Mouse (Mus musculus): Measurements from ENCODE around the gene Surf1. TPM values are rescaled to one million over a fixed set of nuclear protein-coding genes. Genes with fewer than 3 reads are reported as not detected.
"Not testable (repeated sequence)": the region's sequence is repeated elsewhere in the genome, so short reads cannot be mapped to it uniquely, and the experiment has no call there.

The Surf1 gene
- total and polyA plus RNA-seq, 3 experiments = 52.1 to 74.8 TPM; not detected in 1

DNA sequence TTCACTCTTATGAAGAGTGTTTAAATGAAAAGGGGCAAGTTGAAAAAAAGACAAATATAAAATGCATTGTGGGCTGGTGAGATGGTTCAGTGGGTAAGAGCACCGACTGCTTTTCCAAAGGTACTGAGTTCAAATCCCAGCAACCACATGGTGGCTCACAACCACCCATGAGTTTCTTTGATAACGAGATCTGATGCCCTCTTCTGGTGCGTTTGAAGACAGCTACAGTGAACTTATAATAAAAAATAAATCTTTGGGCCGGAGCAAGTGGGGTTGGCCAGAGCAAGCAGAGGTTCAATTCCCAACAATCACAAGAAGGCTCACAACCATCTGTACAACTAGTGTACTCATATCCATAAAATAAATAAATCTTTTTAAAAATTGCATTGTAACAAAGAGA, 20.4 kb downstream of the Surf1 start:
- no peaks in the 10 kb centered on the region for H3K4me1 ChIP-seq (ENCODE audit: control insufficient read depth in 1 of 2, insufficient read depth in 2 of 2, low read length in 2 of 2)
- H3K9me3 ChIP-seq (replicated peaks; ENCODE audit: insufficient read depth, low read length) = no peaks in the 10 kb centered on the region
- no peak overlapping the region for H3K4me3 ChIP-seq (ENCODE audit: control insufficient read depth in 1 of 2, insufficient read depth in 1 of 2, low read depth in 2 of 2, low read length in 2 of 2)
- DNase-seq (ENCODE audit: low read depth, low spot score) = no peak
- no peak overlapping the region for H3K27ac ChIP-seq (ENCODE audit: control insufficient read depth, low read depth, low read length)
- peaks cover 22% of the 10 kb centered on the region for H3K79me2 ChIP-seq (ENCODE audit: control insufficient read depth, insufficient read depth, low read length, poor library complexity)
- no peaks in the 10 kb centered on the region for H3K27me3 ChIP-seq (ENCODE audit: control insufficient read depth in 1 of 2, insufficient read depth in 2 of 2, low read length in 2 of 2)
- H3K9ac ChIP-seq (ENCODE audit: control insufficient read depth, low read depth, low read length, poor library complexity, severe bottlenecking) = no peak overlapping the region
- peaks cover 3 to 20% of the 10 kb centered on the region in 2 experiments for H3K36me3 ChIP-seq (ENCODE audit: control insufficient read depth in 1 of 2, insufficient read depth in 2 of 2, low read length in 2 of 2)
- TF ChIP-seq CHD2 (IDR thresholded peaks at IDR 0.05; ENCODE audit: low read length) = no peak
- no peak for TF ChIP-seq POLR2AphosphoS2 (IDR thresholded peaks at IDR 0.05; ENCODE audit: low read length)
- TF ChIP-seq RCOR1 (IDR thresholded peaks at IDR 0.05; ENCODE audit: low read depth, low read length) = no peak
- 0 out of 2 replicates have a peak, but pooled peaks have one; percentile 7 for TF ChIP-seq SMC3 (IDR thresholded peaks at IDR 0.05; ENCODE audit: low read depth, low read length)
- TF ChIP-seq GATA1 (IDR thresholded peaks at IDR 0.05; ENCODE audit: low read depth, low read length) = no peak
- TF ChIP-seq TAL1 (IDR thresholded peaks at IDR 0.05; ENCODE audit: low read length) = no peak
- no peak for TF ChIP-seq MAFK (IDR thresholded peaks at IDR 0.05; ENCODE audit: borderline replicate concordance, low read depth, low read length)
- peak in 1 of 3 experiments; percentile 28; a peak in 1 of 6 replicates for TF ChIP-seq CTCF (IDR thresholded peaks at IDR 0.05 in 2 of 3, conservative IDR thresholded peaks at IDR 0.05 in 1 of 3; ENCODE audit: control insufficient read depth in 1 of 3, insufficient read depth in 1 of 3, low read depth in 2 of 3, low read length in 3 of 3, poor library complexity in 1 of 3, severe bottlenecking in 1 of 3)
- TF ChIP-seq USF2 (IDR thresholded peaks at IDR 0.05; ENCODE audit: borderline replicate concordance in 1 of 2, insufficient read depth in 1 of 2, low read depth in 1 of 2, low read length in 2 of 2) = no peak
- TF ChIP-seq MYC (IDR thresholded peaks at IDR 0.05; ENCODE audit: low read depth, low read length) = peak; percentile 38; the same call in 1 of the 2 replicates

DNA sequence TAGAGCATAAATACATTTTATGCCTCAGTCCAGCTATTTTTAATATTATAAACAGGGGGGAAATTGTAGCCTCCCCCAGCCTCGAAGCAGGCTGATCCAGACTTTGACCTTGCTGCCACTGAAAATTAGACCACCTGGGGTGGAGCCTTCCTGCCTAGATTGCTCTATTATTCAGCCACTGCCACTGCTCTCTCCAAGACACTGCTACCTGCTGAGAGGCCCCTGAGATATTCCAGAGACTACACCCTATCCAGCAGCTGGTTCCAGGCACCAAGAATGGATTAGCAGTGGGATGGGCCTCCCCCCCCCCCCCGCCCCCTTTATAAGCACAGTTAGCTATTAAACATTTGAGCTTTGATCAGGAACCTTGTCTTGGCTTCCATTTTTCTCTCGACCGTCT, 30.2 kb downstream of the Surf1 start:
- not testable (repeated sequence) for H3K27ac ChIP-seq (ENCODE audit: control insufficient read depth, low read depth, low read length); H3K79me2 ChIP-seq (ENCODE audit: control insufficient read depth, insufficient read depth, low read length, poor library complexity); H3K4me1 ChIP-seq (ENCODE audit: control insufficient read depth in 1 of 2, insufficient read depth in 2 of 2, low read length in 2 of 2); H3K9ac ChIP-seq (ENCODE audit: control insufficient read depth, low read depth, low read length, poor library complexity, severe bottlenecking); H3K9me3 ChIP-seq (replicated peaks; ENCODE audit: insufficient read depth, low read length); DNase-seq (ENCODE audit: low read depth, low spot score); H3K4me3 ChIP-seq (ENCODE audit: control insufficient read depth in 1 of 2, insufficient read depth in 1 of 2, low read depth in 2 of 2, low read length in 2 of 2); H3K27me3 ChIP-seq (ENCODE audit: control insufficient read depth in 1 of 2, insufficient read depth in 2 of 2, low read length in 2 of 2); H3K36me3 ChIP-seq (ENCODE audit: control insufficient read depth in 1 of 2, insufficient read depth in 2 of 2, low read length in 2 of 2)

DNA sequence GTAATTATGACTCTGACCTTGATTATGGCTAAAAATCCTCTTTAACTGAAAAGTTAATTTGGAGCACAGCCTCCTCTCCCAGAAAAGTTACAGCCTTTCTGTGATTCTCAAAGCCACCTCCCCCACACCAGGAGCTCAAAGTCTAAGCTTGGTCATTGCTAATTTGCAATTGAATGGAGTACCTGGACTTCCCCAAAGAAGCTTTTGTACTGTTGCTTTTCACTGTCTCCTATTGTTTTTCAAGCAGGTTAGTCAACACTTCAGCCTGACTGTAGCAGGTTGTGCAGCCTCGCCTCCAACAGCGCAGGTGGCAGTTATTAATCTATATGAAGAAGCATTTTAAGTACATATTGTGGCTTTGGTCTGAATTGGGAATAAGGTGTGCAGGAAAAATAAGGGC, 30.8 kb downstream of the Surf1 start:
- H3K9me3 ChIP-seq (replicated peaks; ENCODE audit: insufficient read depth, low read length); DNase-seq (ENCODE audit: low read depth, low spot score); H3K79me2 ChIP-seq (ENCODE audit: control insufficient read depth, insufficient read depth, low read length, poor library complexity); H3K27ac ChIP-seq (ENCODE audit: control insufficient read depth, low read depth, low read length); H3K4me1 ChIP-seq (ENCODE audit: control insufficient read depth in 1 of 2, insufficient read depth in 2 of 2, low read length in 2 of 2); H3K9ac ChIP-seq (ENCODE audit: control insufficient read depth, low read depth, low read length, poor library complexity, severe bottlenecking); H3K27me3 ChIP-seq (ENCODE audit: control insufficient read depth in 1 of 2, insufficient read depth in 2 of 2, low read length in 2 of 2); H3K4me3 ChIP-seq (ENCODE audit: control insufficient read depth in 1 of 2, insufficient read depth in 1 of 2, low read depth in 2 of 2, low read length in 2 of 2); H3K36me3 ChIP-seq (ENCODE audit: control insufficient read depth in 1 of 2, insufficient read depth in 2 of 2, low read length in 2 of 2): not testable (repeated sequence)

GRCm38 (mm10) chr2:26878571-26878970, 37.8 kb downstream of the Surf1 start:
- H3K9me3 ChIP-seq (replicated peaks; ENCODE audit: insufficient read depth, low read length) = no peaks in the 10 kb centered on the region
- TF ChIP-seq SIN3A (IDR thresholded peaks at IDR 0.05; ENCODE audit: low read length) (no peak), TBP (IDR thresholded peaks at IDR 0.05; ENCODE audit: low read depth, low read length) (no peak), HCFC1 (IDR thresholded peaks at IDR 0.05; ENCODE audit: low read depth, low read length) (no peak), MYC (IDR thresholded peaks at IDR 0.05; ENCODE audit: low read depth, low read length) (no peak), USF2 (IDR thresholded peaks at IDR 0.05; ENCODE audit: borderline replicate concordance in 1 of 2, insufficient read depth in 1 of 2, low read depth in 1 of 2, low read length in 2 of 2) (no peak), NELFE (IDR thresholded peaks at IDR 0.05; ENCODE audit: low read depth, low read length) (no peak), ELF1 (IDR thresholded peaks at IDR 0.05; ENCODE audit: low read depth, low read length) (no peak)
- no peak overlapping the region for H3K27ac ChIP-seq (ENCODE audit: control insufficient read depth, low read depth, low read length)
- H3K79me2 ChIP-seq (ENCODE audit: control insufficient read depth, insufficient read depth, low read length, poor library complexity) = no peaks in the 10 kb centered on the region
- H3K4me3 ChIP-seq (ENCODE audit: control insufficient read depth in 1 of 2, insufficient read depth in 1 of 2, low read depth in 2 of 2, low read length in 2 of 2) = no peak overlapping the region
- H3K9ac ChIP-seq (ENCODE audit: control insufficient read depth, low read depth, low read length, poor library complexity, severe bottlenecking) = no peak overlapping the region
- H3K36me3 ChIP-seq (ENCODE audit: control insufficient read depth in 1 of 2, insufficient read depth in 2 of 2, low read length in 2 of 2) = no peaks in the 10 kb centered on the region
- DNase-seq (ENCODE audit: low read depth, low spot score) = no peak
- no peaks in the 10 kb centered on the region for H3K4me1 ChIP-seq (ENCODE audit: control insufficient read depth in 1 of 2, insufficient read depth in 2 of 2, low read length in 2 of 2)
- H3K27me3 ChIP-seq (ENCODE audit: control insufficient read depth in 1 of 2, insufficient read depth in 2 of 2, low read length in 2 of 2) = no peaks in the 10 kb centered on the region

Data from MEL (cell line).